Mouse (Mus musculus): ENCODE measurements around the gene Lgr5.

Gene Lgr5

GRCm38 (mm10) chr10:115505155-115505554, 82.4 kb downstream of the Lgr5 start:
- DNase-seq (ENCODE audit: low spot score): no peak

DNA sequence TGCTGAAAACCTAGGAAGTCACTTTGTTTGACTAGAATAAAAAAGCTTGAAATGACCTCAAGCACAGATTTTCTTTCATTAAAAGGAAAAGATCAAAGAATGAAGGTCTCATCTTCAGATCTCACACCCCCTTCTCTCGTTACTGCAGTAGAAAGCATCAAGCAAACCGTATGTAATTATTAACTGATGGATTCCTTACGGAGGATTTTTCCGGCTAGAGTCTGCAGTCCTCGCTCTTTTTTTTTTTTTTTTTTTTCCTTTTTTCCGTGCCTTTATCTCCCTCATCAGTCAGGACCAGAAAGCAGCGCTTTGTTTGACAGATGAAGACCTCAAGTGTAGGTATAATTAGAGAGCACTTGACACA, 93.8 kb downstream of the Lgr5 start:
- DNase-seq (ENCODE audit: low spot score): no peak

DNA sequence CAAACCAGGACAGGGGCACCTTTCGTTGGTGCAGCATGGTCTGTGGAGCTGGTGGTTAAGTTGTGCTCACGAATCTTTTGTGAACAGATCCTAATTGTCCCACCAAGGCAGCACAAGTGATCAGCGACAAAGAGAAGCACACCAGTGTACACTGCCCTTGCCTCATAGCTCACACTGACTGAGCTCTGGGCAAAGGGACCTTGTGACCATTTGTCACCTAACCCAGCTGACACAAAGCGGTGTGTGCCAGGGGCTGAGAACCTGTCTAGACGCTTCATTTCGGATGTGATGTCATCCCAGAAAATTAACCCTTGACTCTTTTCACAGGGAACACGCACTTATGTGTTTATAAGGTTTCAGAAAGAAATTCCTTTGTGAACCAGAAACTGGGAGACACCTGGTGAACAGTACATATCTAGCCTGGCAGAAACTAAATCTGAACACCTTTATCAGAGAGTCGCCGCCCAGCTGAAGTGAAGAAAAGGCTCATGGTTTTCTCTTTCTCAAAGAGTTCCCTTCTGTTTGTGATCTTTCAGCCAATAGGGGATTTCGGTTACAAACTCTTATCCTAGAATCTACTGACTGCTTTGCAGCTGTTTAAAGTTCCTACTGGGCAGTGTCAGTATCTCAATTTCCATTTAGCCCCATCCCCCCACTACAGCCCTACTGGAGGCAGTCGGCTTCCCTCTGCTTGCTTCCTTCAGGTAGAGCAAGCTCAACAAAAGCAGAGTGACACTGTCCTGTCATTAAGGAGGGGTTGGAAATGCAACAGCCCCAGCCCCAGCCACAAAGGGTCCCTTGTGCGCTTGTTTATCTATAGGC, 94.4 kb downstream of the Lgr5 start:
- DNase-seq (ENCODE audit: low spot score): no peak

- DNase-seq (ENCODE audit: low spot score): no peak
Observed at GRCm38 (mm10) chr10:115491803-115492510, 95.6 kb downstream of the Lgr5 start.

DNA sequence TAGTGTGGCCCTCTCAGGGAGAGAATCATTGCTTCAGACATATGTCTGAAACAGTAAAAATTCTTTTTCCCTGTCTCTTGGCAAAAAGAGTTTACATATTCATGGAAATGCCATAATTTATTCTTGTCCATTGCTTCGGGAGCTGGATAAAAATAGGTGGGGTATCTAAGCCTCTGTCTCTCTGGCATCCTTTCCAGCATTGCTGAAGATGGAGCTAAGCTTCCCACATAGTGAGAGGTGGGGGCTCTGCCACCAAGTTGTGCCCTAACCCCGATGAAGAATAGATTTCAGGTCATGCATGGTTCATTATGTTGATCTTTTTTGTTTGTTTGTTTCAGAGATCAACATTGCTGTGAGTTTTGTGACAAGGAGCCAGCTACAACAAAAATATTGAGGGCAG, 102.0 kb downstream of the Lgr5 start:
- no peak for DNase-seq (ENCODE audit: low spot score)

- no peak for DNase-seq (ENCODE audit: low spot score)
Observed at GRCm38 (mm10) chr10:115484660-115485059, 102.9 kb downstream of the Lgr5 start.

DNA sequence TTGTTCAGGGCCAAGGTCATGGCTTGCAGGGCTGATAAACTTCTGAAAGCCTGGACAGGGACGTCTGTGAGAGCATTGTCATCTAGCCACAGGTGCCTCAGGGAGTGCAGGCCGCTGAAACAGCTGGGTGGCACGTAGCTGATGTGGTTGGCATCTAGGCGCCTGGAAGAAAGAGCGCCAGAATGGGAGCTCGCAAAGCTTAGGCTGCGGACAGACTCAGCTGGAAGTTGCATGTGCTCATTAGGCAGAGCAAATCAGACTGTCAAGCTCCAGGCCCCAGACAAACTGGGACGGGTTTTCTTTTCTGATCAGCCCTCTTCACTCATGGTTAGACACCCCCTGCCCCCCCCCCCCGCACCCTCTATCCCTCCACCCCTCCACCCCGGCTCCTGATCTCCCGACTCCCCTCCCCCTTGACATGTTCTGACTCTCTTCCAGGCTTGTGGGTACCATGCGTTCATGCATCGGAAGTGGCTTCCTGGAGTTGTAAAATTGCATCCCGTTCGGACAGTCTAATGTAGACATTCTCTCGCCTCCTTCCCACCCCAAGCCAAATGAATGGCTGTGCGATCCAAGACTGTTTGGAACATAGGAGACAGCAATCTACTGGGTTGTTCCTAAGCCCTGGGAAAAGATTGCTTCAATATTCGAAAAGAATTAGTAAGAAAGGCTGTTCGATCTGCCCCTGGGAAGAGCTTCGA, 109.0 kb downstream of the Lgr5 start:
- no peak for DNase-seq (ENCODE audit: low spot score)

- no peak for DNase-seq (ENCODE audit: low spot score)
Observed at GRCm38 (mm10) chr10:115476506-115476905, 111.1 kb downstream of the Lgr5 start.

- DNase-seq (ENCODE audit: low spot score): no peak
Observed at GRCm38 (mm10) chr10:115475000-115475550, 112.5 kb downstream of the Lgr5 start.

DNA sequence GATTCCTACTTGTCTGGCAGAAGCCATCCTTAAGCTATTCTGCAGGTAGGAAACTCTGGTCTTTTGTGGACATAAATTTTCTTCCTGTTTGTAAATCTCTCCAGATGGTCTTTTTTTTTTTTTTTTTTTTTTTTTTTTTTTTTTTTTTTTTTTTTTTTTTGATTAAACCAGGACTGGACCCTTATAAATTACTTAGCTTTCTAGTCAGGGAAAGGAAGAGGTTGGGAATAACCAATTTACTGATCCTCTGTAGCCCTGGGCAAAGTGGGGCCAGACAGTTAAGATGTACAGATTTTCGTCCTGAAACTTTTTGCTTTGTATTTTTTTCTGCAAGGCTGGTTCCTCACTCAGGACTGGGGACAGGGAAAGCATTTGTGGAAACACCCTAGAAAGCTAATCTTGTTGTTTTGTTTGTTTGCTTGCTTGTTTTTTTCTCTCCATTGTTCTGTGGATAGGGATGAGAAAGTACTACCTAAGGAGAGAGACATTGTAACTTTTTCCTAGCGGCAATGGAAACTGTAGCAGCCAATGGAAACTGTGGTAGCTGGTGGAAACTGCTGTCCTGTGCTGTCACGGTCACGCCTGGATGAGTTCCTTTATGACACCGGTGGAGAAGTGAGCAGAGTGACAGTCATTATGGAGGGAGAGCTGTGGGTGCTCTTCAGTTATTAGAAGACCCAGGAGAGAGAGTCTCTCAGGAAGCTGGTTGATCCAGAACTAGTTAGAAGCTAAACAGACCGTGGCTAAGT, 114.2 kb downstream of the Lgr5 start:
- DNase-seq (ENCODE audit: low spot score): no peak

DNA sequence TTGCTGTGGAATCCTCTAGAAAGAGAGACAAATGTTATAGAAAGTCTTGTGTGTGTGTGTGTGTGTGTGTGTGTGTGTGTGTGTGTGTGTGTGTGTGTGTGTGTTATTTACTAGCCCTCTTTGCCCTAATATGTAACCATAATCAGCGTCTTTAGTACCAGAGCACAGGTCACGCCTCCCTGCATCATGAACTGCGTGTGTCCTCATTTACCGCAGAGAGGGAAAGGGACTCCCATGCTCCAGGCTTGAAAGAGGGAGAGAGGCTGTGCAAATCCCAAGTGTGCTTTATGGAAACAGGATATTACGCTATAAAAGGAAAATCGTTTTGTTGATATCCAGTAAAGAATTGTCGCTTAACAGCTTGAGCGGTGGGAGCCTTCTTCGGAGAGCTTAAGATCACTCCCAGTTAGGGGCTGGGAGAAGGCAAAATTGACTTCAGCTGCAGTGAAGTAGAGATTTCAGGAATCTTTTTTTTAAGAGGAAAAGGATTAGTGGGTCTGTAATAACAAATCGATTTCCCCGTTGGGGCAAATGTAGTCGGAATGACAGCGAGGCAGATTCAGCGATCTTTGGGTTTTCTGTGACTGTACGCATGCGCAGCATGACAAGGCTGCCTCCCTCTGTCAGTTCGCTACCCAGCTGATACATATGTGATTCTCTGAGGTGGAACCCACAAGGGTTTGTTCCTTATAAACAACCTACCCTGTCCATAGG, 116.8 kb downstream of the Lgr5 start:
- no peak for DNase-seq (ENCODE audit: low spot score)

GRCm38 (mm10) chr10:115469040-115469439, 118.5 kb downstream of the Lgr5 start:
- DNase-seq (ENCODE audit: low spot score): no peak

GRCm38 (mm10) chr10:115468632-115469031, 118.9 kb downstream of the Lgr5 start:
- no peak for DNase-seq (ENCODE audit: low spot score)

GRCm38 (mm10) chr10:115467985-115468384, 119.6 kb downstream of the Lgr5 start:
- no peak for DNase-seq (ENCODE audit: low spot score)

GRCm38 (mm10) chr10:115465778-115466177, 121.8 kb downstream of the Lgr5 start:
- DNase-seq (ENCODE audit: low spot score): no peak

DNA sequence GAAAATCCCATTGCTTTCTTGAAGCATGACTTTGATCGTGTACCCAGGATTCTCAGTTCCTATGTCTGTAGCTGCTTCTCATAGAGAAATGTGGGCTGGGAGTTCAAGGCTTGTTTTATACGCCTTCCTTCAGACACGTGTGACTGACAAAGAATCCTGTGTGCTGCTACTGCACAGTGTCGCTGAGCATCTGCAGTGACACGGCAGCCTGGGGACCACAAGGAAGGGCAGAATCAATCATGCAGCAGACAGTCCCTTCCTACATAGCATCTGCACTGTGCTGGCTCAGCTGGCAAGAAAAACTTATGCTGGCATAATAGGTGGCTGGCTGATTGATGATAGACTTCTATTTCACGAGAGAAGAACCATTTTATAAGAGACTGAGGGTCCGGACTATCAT, 122.5 kb downstream of the Lgr5 start:
- DNase-seq (ENCODE audit: low spot score): no peak

GRCm38 (mm10) chr10:115462646-115463045, 124.9 kb downstream of the Lgr5 start:
- no peak for DNase-seq (ENCODE audit: low spot score)

DNA sequence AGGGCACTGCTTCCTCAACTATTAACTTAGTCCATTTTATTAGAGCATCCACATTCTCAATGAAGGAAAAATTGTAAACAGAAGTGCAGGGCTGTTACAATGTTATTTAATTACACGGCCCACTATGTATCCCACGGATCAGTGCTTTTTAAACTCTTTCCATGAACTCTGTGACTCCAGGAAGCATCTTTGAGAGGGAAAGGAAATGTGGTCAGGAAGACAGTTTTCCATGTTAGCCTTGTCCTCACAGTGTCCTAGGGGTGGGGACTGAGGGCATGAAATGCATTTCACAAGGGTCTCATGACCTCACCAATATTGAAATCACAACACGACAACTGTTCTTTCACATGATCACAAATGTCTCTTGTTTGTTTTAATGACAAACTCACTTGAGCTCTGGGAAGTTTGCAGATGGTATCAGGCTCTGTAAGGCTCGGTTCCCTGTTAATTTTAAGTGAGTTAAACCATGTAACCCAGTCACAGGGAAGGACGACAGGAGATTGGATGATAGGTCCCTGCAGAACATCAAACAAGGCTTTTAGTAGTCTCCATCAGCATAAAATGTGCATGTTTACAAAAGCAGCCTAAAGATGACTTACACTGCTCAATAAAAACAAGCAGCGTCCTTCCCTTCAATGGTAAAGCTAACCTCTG, 130.1 kb downstream of the Lgr5 start:
- DNase-seq (ENCODE audit: low spot score): no peak

DNA sequence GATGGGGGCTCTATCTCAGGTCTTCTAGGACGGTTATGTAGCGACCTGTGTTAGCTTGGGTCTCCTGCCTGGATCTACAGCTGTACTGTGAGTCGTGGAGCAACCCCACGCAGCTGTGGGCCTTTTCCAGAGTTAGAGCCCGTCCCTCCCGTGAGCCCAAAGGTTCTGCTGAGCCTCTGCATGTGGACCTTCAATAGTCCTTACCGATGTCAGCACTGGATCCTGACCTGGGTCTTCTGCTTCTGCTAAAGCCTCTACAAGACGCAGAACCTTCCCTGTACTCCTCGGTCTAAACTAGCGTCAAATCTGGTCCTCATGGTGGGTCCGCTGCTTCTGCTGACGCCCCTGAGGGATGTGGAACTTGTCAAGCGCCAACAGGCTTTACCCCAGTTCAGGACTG, 139.0 kb downstream of the Lgr5 start:
- no peak for DNase-seq (ENCODE audit: low spot score)

GRCm38 (mm10) chr10:115437286-115437685, 150.3 kb downstream of the Lgr5 start:
- DNase-seq (ENCODE audit: low spot score): no peak

- DNase-seq (ENCODE audit: low spot score): no peak
Observed at GRCm38 (mm10) chr10:115425351-115425750, 162.2 kb downstream of the Lgr5 start.
